Mouse (Mus musculus) CH12.LX (cell line): ENCODE data around the gene Gm9970.

Experiments
- BHLHE40 ChIP-seq: IDR thresholded peaks from 2 replicates; pipeline ENCODE4 v1.6.1; 2011; ENCODE audit warnings: mild to moderate bottlenecking, low read depth, low read length, improper control_type of control experiment
- CTCF ChIP-seq, 2 experiments: IDR thresholded peaks in 1 of 2; conservative IDR thresholded peaks in 1 of 2; 2 replicates each; pipeline ENCODE4 v1.5.1; 2011 to 2012; ENCODE audit warnings: low read depth in 2 of 2, low read length in 2 of 2, improper control_type of control experiment in 1 of 2, inconsistent platforms in 1 of 2, mild to moderate bottlenecking in 1 of 2, moderate library complexity in 1 of 2
- EP300 ChIP-seq: IDR thresholded peaks from 2 replicates; pipeline ENCODE4 v1.6.1; 2011; ENCODE audit warnings: low read length, improper control_type of control experiment
- GABPA ChIP-seq: IDR thresholded peaks from 2 replicates; pipeline ENCODE4 v1.6.1; 2012; ENCODE audit warnings: low read depth, low read length, improper control_type of control experiment, inconsistent platforms; ENCODE audit not compliant: insufficient replicate concordance
- IRF4 ChIP-seq: IDR thresholded peaks from 2 replicates; pipeline ENCODE4 v1.6.1; 2014; ENCODE audit warnings: low read depth, mild to moderate bottlenecking, inconsistent platforms, low read length, improper control_type of control experiment
- JUND ChIP-seq: conservative IDR thresholded peaks from 2 replicates; pipeline ENCODE4 v1.6.1; 2011; ENCODE audit warnings: low read depth, low read length, improper control_type of control experiment
- MAX ChIP-seq: IDR thresholded peaks from 2 replicates; pipeline ENCODE4 v1.6.1; 2011; ENCODE audit warnings: low read length, improper control_type of control experiment
- NRF1 ChIP-seq: IDR thresholded peaks from 2 replicates; pipeline ENCODE4 v1.6.1; 2014; ENCODE audit warnings: low read depth, mild to moderate bottlenecking, inconsistent platforms, low read length, improper control_type of control experiment, moderate library complexity
- POLR2A ChIP-seq: IDR thresholded peaks from 2 replicates; pipeline ENCODE4 v1.6.1; 2011; ENCODE audit warnings: low read depth, mild to moderate bottlenecking, improper control_type of control experiment, low read length
- RCOR1 ChIP-seq: conservative IDR thresholded peaks from 2 replicates; pipeline ENCODE4 v1.6.1; 2012; ENCODE audit warnings: low read depth, mild to moderate bottlenecking, inconsistent platforms, low read length, improper control_type of control experiment
- ZKSCAN1 ChIP-seq: IDR thresholded peaks from 2 replicates; pipeline ENCODE4 v1.6.1; 2012; ENCODE audit warnings: low read depth, inconsistent platforms, low read length, improper control_type of control experiment, borderline replicate concordance
- ZNF384 ChIP-seq: IDR thresholded peaks from 2 replicates; pipeline ENCODE4 v1.6.1; 2012; ENCODE audit warnings: low read depth, low read length, improper control_type of control experiment, inconsistent platforms

DNA sequence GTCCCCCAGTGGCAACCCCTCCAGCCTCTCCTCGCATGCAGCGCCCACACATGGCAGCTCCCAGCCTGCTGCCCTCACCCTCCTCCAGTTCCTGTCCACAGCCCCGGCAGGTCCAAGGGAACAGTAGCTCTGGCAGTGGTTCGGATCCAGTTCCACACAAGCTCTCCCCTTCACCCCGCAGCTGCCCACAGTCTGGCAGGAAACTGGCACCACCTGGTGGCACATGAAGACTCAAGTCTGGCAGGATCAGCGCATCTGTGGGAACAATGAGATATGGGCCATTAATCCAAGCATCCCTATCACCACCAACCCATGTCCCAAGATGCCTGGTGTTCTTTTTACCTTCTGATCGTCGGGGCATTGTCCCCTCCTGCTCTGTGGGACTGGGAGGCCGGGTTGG is 41.1 kb downstream of the Gm9970 start:
- no peak for TF ChIP-seq NRF1
- TF ChIP-seq EP300: no peak
- no peak for TF ChIP-seq RCOR1
- TF ChIP-seq MAX: no peak
- TF ChIP-seq GABPA: no peak
- no peak for TF ChIP-seq CTCF (conservative IDR thresholded peaks at IDR 0.05 in 1 of 2, IDR thresholded peaks at IDR 0.05 in 1 of 2; ENCODE audit: low read depth in 2 of 2, low read length in 2 of 2)
- TF ChIP-seq ZKSCAN1: no peak
- TF ChIP-seq IRF4: no peak
- no peak for TF ChIP-seq BHLHE40
- no peak for TF ChIP-seq ZNF384
- no peak for TF ChIP-seq POLR2A
- no peak for TF ChIP-seq JUND
